Mouse (Mus musculus) neural tube, embryonic 15.5 days (tissue): Measurements from ENCODE around the gene Il4i1. TPM values are rescaled to one million over a fixed set of nuclear protein-coding genes. Genes with fewer than 3 reads are reported as not detected.

Source experiments
- ATAC-seq: fragments of 200-750 bp; cut with Nextera tagmentation; 2 replicates; pipeline ENCODE4 v1.8.0; 2017; ENCODE audit warnings: mild to moderate bottlenecking, moderate TSS enrichment, moderate library complexity; ENCODE audit not compliant: low FRiP score
- H3K27ac ChIP-seq: fragments of 300-500 bp; sonication (generic); replicated peaks from 2 replicates; pipeline ENCODE4 v1.5.1; 2015; ENCODE audit warnings: mild to moderate bottlenecking, inconsistent platforms
- H3K27me3 ChIP-seq: fragments of 300-500 bp; sonication (generic); replicated peaks from 2 replicates; pipeline ENCODE4 v1.6.1; 2015; ENCODE audit warnings: inconsistent platforms
- H3K36me3 ChIP-seq: fragments of 300-500 bp; sonication (generic); 2 replicates; pipeline ENCODE4 v1.6.1; 2015; ENCODE audit warnings: inconsistent platforms
- H3K4me1 ChIP-seq: fragments of 300-500 bp; sonication (generic); 2 replicates; pipeline ENCODE4 v1.6.1; 2015; ENCODE audit warnings: inconsistent platforms
- H3K4me2 ChIP-seq: fragments of 300-500 bp; sonication (generic); 2 replicates; pipeline ENCODE4 v1.6.1; 2015; ENCODE audit warnings: inconsistent platforms, mild to moderate bottlenecking, moderate library complexity
- H3K4me3 ChIP-seq: fragments of 300-500 bp; sonication (generic); replicated peaks from 2 replicates; pipeline ENCODE4 v1.5.1; 2015; ENCODE audit warnings: mild to moderate bottlenecking, inconsistent platforms
- H3K9ac ChIP-seq: fragments of 300-500 bp; sonication (generic); replicated peaks from 2 replicates; pipeline ENCODE4 v1.6.1; 2015; ENCODE audit warnings: mild to moderate bottlenecking, inconsistent platforms
- H3K9me3 ChIP-seq: fragments of 300-500 bp; sonication (generic); replicated peaks from 2 replicates; pipeline ENCODE4 v1.6.1; 2016; ENCODE audit warnings: inconsistent platforms
- WGBS: fragments of 180-500 bp; shearing (Covaris S2); methylation state at CpG from one replicate; pipeline ENCODE4 v1.1.7; 2015; ENCODE audit warnings: mixed read lengths; 5-methylcytosine and 5-hydroxymethylcytosine counted together
- polyA plus RNA-seq: library from polyadenylated mRNA; unstranded; fragments of >200 nt; fragmentation: Nextera tagmentation; extraction: Ambion mirVana; gene quantifications from 2 replicates; pipeline ENCODE4 v1.2.1, GENCODE M21; 2015

The Il4i1 gene
- polyA plus RNA-seq, 1 experiment from 2014 or later: 0.78 TPM

GRCm38 (mm10) chr7:44857905-44858304 is 41.7 kb downstream of the Il4i1 start:
- Histone ChIP-seq H3K27ac (peak overlapping the region; percentile 95), H3K36me3 (peaks cover 23% of the 10 kb centered on the region), H3K9me3 (no peaks in the 10 kb centered on the region), H3K9ac (peak overlapping the region; percentile 93), H3K4me3 (peak overlapping the region; percentile 81), H3K27me3 (no peaks in the 10 kb centered on the region), H3K4me2 (peak overlapping the region; percentile 91), H3K4me1 (peaks cover 73% of the 10 kb centered on the region)
- no peak for ATAC-seq
- WGBS: 22% methylated on average over 8 of the region's 8 CpGs

GRCm38 (mm10) chr7:44859896-44860295 is 43.7 kb downstream of the Il4i1 start:
- Histone ChIP-seq H3K9me3 (no peaks in the 10 kb centered on the region), H3K4me2 (no peak overlapping the region), H3K4me1 (peaks cover 62% of the 10 kb centered on the region), H3K4me3 (no peak overlapping the region), H3K27ac (no peak overlapping the region), H3K27me3 (no peaks in the 10 kb centered on the region), H3K36me3 (peaks cover 37% of the 10 kb centered on the region), H3K9ac (no peak overlapping the region)
- no peak for ATAC-seq
- WGBS: 90% methylated on average over 11 of the region's 11 CpGs

- no peak overlapping the region for H3K4me2 ChIP-seq
- H3K27ac ChIP-seq: peak overlapping the region; percentile 46
- peaks cover 63% of the 10 kb centered on the region for H3K4me1 ChIP-seq
- ATAC-seq: no peak
- H3K9me3 ChIP-seq: no peaks in the 10 kb centered on the region
- 60% methylated on average over 22 of the region's 22 CpGs for WGBS
- H3K4me3 ChIP-seq: no peak overlapping the region
- H3K9ac ChIP-seq: peak overlapping the region; percentile 20; the same call in 1 of the 2 replicates
- no peaks in the 10 kb centered on the region for H3K27me3 ChIP-seq
- H3K36me3 ChIP-seq: peaks cover 40% of the 10 kb centered on the region
Measured at GRCm38 (mm10) chr7:44860576-44861428, 44.6 kb downstream of the Il4i1 start.

GRCm38 (mm10) chr7:44861429-44861816 is 45.2 kb downstream of the Il4i1 start:
- Histone ChIP-seq H3K36me3 (peaks cover 42% of the 10 kb centered on the region), H3K4me1 (peaks cover 65% of the 10 kb centered on the region), H3K9ac (no peak overlapping the region), H3K9me3 (no peaks in the 10 kb centered on the region), H3K27me3 (no peaks in the 10 kb centered on the region), H3K4me3 (no peak overlapping the region), H3K4me2 (no peak overlapping the region), H3K27ac (peak overlapping the region; percentile 46)
- no peak for ATAC-seq
- WGBS: 76% methylated on average over 14 of the region's 14 CpGs

- Histone ChIP-seq H3K36me3 (peaks cover 45% of the 10 kb centered on the region), H3K4me3 (no peak overlapping the region), H3K9ac (no peak overlapping the region), H3K27ac (no peak overlapping the region), H3K9me3 (no peaks in the 10 kb centered on the region), H3K4me1 (peaks cover 70% of the 10 kb centered on the region), H3K4me2 (no peak overlapping the region), H3K27me3 (no peaks in the 10 kb centered on the region)
- WGBS: 87% methylated on average over 8 of the region's 8 CpGs
- no peak for ATAC-seq
Measured at GRCm38 (mm10) chr7:44862434-44862833, 46.2 kb downstream of the Il4i1 start.

GRCm38 (mm10) chr7:44863210-44863609 is 47.0 kb downstream of the Il4i1 start:
- Histone ChIP-seq H3K4me3 (no peak overlapping the region), H3K9me3 (no peaks in the 10 kb centered on the region), H3K9ac (no peak overlapping the region), H3K4me1 (peaks cover 71% of the 10 kb centered on the region), H3K27me3 (no peaks in the 10 kb centered on the region), H3K36me3 (peaks cover 45% of the 10 kb centered on the region), H3K4me2 (no peak overlapping the region), H3K27ac (no peak overlapping the region)
- WGBS: 91% methylated on average over 14 of the region's 14 CpGs
- ATAC-seq: no peak

GRCm38 (mm10) chr7:44863982-44864494 is 47.9 kb downstream of the Il4i1 start:
- H3K4me1 ChIP-seq: peaks cover 70% of the 10 kb centered on the region

GRCm38 (mm10) chr7:44864595-44865542 is 48.7 kb downstream of the Il4i1 start:
- no peak overlapping the region for H3K4me3 ChIP-seq
- no peak overlapping the region for H3K9ac ChIP-seq
- H3K36me3 ChIP-seq: peaks cover 45% of the 10 kb centered on the region
- 83% methylated on average over 24 of the region's 24 CpGs for WGBS
- H3K27ac ChIP-seq: peak overlapping the region; percentile 68
- peak overlapping the region; percentile 80; the same call in 1 of the 2 replicates for H3K4me2 ChIP-seq
- no peaks in the 10 kb centered on the region for H3K27me3 ChIP-seq
- no peak for ATAC-seq
- H3K9me3 ChIP-seq: no peaks in the 10 kb centered on the region
- peaks cover 62% of the 10 kb centered on the region for H3K4me1 ChIP-seq

More at GRCm38 (mm10) chr7:44863982-44864494, 47.9 kb downstream of the Il4i1 start:
- H3K4me3 ChIP-seq: no peak overlapping the region
- WGBS: 88% methylated on average over 11 of the region's 11 CpGs
- no peak overlapping the region for H3K27ac ChIP-seq
- no peak overlapping the region for H3K4me2 ChIP-seq
- ATAC-seq: no peak
- no peak overlapping the region for H3K9ac ChIP-seq
- H3K36me3 ChIP-seq: peaks cover 45% of the 10 kb centered on the region
- no peaks in the 10 kb centered on the region for H3K9me3 ChIP-seq
- no peaks in the 10 kb centered on the region for H3K27me3 ChIP-seq

GRCm38 (mm10) chr7:44866276-44867009 is 50.3 kb downstream of the Il4i1 start:
- ATAC-seq: no peak
- H3K36me3 ChIP-seq: peaks cover 43% of the 10 kb centered on the region
- WGBS: 50% methylated on average over 15 of the region's 15 CpGs

GRCm38 (mm10) chr7:44867010-44867702 is 51.0 kb downstream of the Il4i1 start:
- Histone ChIP-seq H3K9ac (peak overlapping the region; percentile 96), H3K27ac (peak overlapping the region; percentile 68; the same call in 1 of the 2 replicates), H3K36me3 (peaks cover 36% of the 10 kb centered on the region), H3K4me1 (peaks cover 55% of the 10 kb centered on the region), H3K4me2 (peak overlapping the region; percentile 80), H3K27me3 (no peaks in the 10 kb centered on the region), H3K9me3 (no peaks in the 10 kb centered on the region), H3K4me3 (peak overlapping the region; percentile 75)
- ATAC-seq: no peak
- WGBS: 77% methylated on average over 19 of the region's 19 CpGs

More at GRCm38 (mm10) chr7:44866276-44867009, 50.3 kb downstream of the Il4i1 start:
- H3K27ac ChIP-seq: peak overlapping the region; percentile 68
- H3K4me3 ChIP-seq: peak overlapping the region; percentile 75
- H3K4me1 ChIP-seq: peaks cover 56% of the 10 kb centered on the region
- H3K4me2 ChIP-seq: peak overlapping the region; percentile 80
- H3K9ac ChIP-seq: peak overlapping the region; percentile 9; the same call in 1 of the 2 replicates
- H3K27me3 ChIP-seq: no peaks in the 10 kb centered on the region
- no peaks in the 10 kb centered on the region for H3K9me3 ChIP-seq
